ENCODE assay signal across 14 mouse cellular contexts in genomic region chr9:66007603-66008202, GRCm38 (mm10). TPM values are rescaled to one million over a fixed set of nuclear protein-coding genes. Genes with fewer than 3 reads are reported as not detected.
DNase-seq lines count a peak whose midpoint lies in the region; ATAC-seq lines count a peak whose summit lies in the region.
"Had no signal": no experiment of that assay in that cellular context is flagged by ENCODE, and none has a peak within 500 bp of the region (broad histone marks: within the 10 kb centered on the region; RNA-seq: fewer than 3 reads in every experiment).

No protein-coding gene starts in this region.

- no peaks in the 10 kb centered on the region for H3K9me3 ChIP-seq in forebrain, embryonic 14.5 days (replicated peaks; ENCODE audit: control insufficient read depth, low read length)
- H3K9me3 ChIP-seq in forebrain, embryonic 13.5 days (replicated peaks) = no peaks in the 10 kb centered on the region
- H3K9me3 ChIP-seq: embryonic facial prominence, embryonic 12.5 days; heart, embryonic 13.5 days; hindbrain, embryonic 13.5 days had no signal

- WGBS in forebrain, embryonic 14.5 days = 54% methylated on average over 7 of the region's 7 CpGs
- WGBS in forebrain, embryonic 13.5 days = 70% methylated on average over 7 of the region's 7 CpGs

- H3K9ac ChIP-seq in forebrain, embryonic 14.5 days (ENCODE audit: low read length) = no peak overlapping the region
- no peak overlapping the region for H3K9ac ChIP-seq in forebrain, embryonic 13.5 days
- H3K9ac ChIP-seq: embryonic facial prominence, embryonic 12.5 days; heart, embryonic 13.5 days; hindbrain, embryonic 13.5 days had no signal

- ATAC-seq in forebrain, embryonic 14.5 days = no peak
- no peak for ATAC-seq in forebrain, embryonic 13.5 days
- ATAC-seq: activated CD4-positive, CD25-positive, alpha-beta regulatory T cell, adult 4 months had no signal

- no peaks in the 10 kb centered on the region for H3K27me3 ChIP-seq in forebrain, embryonic 14.5 days (replicated peaks; ENCODE audit: control insufficient read depth, insufficient read depth, low read length)
- H3K27me3 ChIP-seq in forebrain, embryonic 13.5 days = no peaks in the 10 kb centered on the region
- H3K27me3 ChIP-seq: embryonic facial prominence, embryonic 12.5 days; heart, embryonic 13.5 days; hindbrain, embryonic 13.5 days had no signal

- H3K4me2 ChIP-seq in forebrain, embryonic 14.5 days (ENCODE audit: low read length) = no peak overlapping the region
- H3K4me2 ChIP-seq in forebrain, embryonic 13.5 days = no peak overlapping the region
- H3K4me2 ChIP-seq: embryonic facial prominence, embryonic 12.5 days; heart, embryonic 13.5 days; hindbrain, embryonic 13.5 days had no signal

- H3K36me3 ChIP-seq in forebrain, embryonic 14.5 days (ENCODE audit: control insufficient read depth, insufficient read depth, low read length) = peaks cover 2% of the 10 kb centered on the region; the same call in 1 of the 2 replicates
- H3K36me3 ChIP-seq in forebrain, embryonic 13.5 days (ENCODE audit: poor library complexity, severe bottlenecking) = peaks cover 26% of the 10 kb centered on the region; the same call in 1 of the 2 replicates

- no peaks in the 10 kb centered on the region for H3K4me1 ChIP-seq in forebrain, embryonic 14.5 days (ENCODE audit: control insufficient read depth, insufficient read depth, low read length)
- peaks cover 8% of the 10 kb centered on the region; the same call in 1 of the 2 replicates for H3K4me1 ChIP-seq in forebrain, embryonic 13.5 days
- H3K4me1 ChIP-seq: embryonic facial prominence, embryonic 12.5 days; hindbrain, embryonic 13.5 days had no signal

- no peak overlapping the region for H3K4me3 ChIP-seq in forebrain, embryonic 14.5 days (ENCODE audit: low read depth, low read length)
- H3K4me3 ChIP-seq in forebrain, embryonic 13.5 days = no peak overlapping the region
- H3K4me3 ChIP-seq: embryonic facial prominence, embryonic 12.5 days; heart, embryonic 13.5 days; hindbrain, embryonic 13.5 days had no signal

- 0 out of 2 replicates have a peak overlapping the region, but pooled peaks have one; percentile 39 for H3K27ac ChIP-seq in forebrain, embryonic 14.5 days (ENCODE audit: low read depth, low read length)
- no peak overlapping the region for H3K27ac ChIP-seq in forebrain, embryonic 13.5 days
- H3K27ac ChIP-seq: embryonic facial prominence, embryonic 12.5 days; heart, embryonic 13.5 days; hindbrain, embryonic 13.5 days; macrophage had no signal

- intact Hi-C loops in left cerebral cortex, postnatal 25 days (cut with DNase I) = loop anchor here (10.0 kb wide), 1 partner anchor 403 kb away; no protein-coding TSS in a partner anchor
- intact Hi-C loops in heart, postnatal 10 days (cut with DNase I) = loop anchor here (10.0 kb wide), 1 partner anchor 313 kb away; no protein-coding TSS in a partner anchor

- DNase-seq in forebrain, embryonic 14.5 days (ENCODE audit: low spot score) = peak; percentile 42
- peak; percentile 51 to 64 for DNase-seq in cerebellum, adult 18-20 months
- DNase-seq in frontal cortex, postnatal 36 days (ENCODE audit: low spot score in 2 of 2) = peak; percentile 57 to 60
- DNase-seq in left cerebral cortex, postnatal 25 days (ENCODE audit: low spot score in 2 of 2) = peak; percentile 45 to 76
- no peak for DNase-seq in spleen, postnatal 4 days (ENCODE audit: low spot score in 2 of 2)
- no peak for DNase-seq in heart, postnatal 10 days
- no peak for DNase-seq in yolk sac, embryonic 10.5 days (ENCODE audit: low spot score)
- DNase-seq: kidney, adult 2 months had no signal

RNA-seq across cellular contexts. Expression of gene Ppib, which starts 52.3 kb away (rescaled TPM):
- 401 and 454 TPM in 2 replicates for polyA plus RNA-seq in forebrain, embryonic 14.5 days (2014; fragmentation: Nextera tagmentation; extraction: Ambion mirVana)
- polyA plus RNA-seq in forebrain, embryonic 13.5 days (2015; fragmentation: Nextera tagmentation; extraction: Ambion mirVana) = 357 and 381 TPM in 2 replicates
- total RNA-seq in left cerebral cortex, postnatal 25 days (2021) = 100 to 1,000 TPM; 182 to 184 TPM
- 100 to 1,000 TPM; 262 to 272 TPM for total RNA-seq in heart, postnatal 10 days (2021)

Comparison
In these comparisons a context has a peak if more than half of its experiments do, and no peak if none do; other contexts are left out.
1. DNase-seq: peak in forebrain, embryonic 14.5 days (single experiment), cerebellum, adult 18-20 months (2 of 2), frontal cortex, postnatal 36 days (2 of 2) and left cerebral cortex, postnatal 25 days (2 of 2); none in spleen, postnatal 4 days (0 of 2), heart, postnatal 10 days (0 of 2) and yolk sac, embryonic 10.5 days (single experiment).